Mouse (Mus musculus) ES-E14 (cell line): Measurements from ENCODE around the gene Gdf15.

ENCODE experiments used
- HCFC1 ChIP-seq: IDR thresholded peaks from 2 replicates; pipeline ENCODE4 v1.6.1; 2012; ENCODE audit warnings: low read length, inconsistent platforms, borderline replicate concordance; ENCODE audit not compliant: insufficient read depth
- MAFK ChIP-seq: IDR thresholded peaks from 2 replicates; pipeline ENCODE4 v1.6.1; 2014; ENCODE audit warnings: mild to moderate bottlenecking, low read depth, low read length, inconsistent platforms; ENCODE audit not compliant: insufficient read depth
- ZC3H11A ChIP-seq: IDR thresholded peaks from 2 replicates; pipeline ENCODE4 v1.6.1; 2012; ENCODE audit warnings: low read depth, mild to moderate bottlenecking, inconsistent platforms, low read length, borderline replicate concordance

GRCm38 (mm10) chr8:70601271-70601649 lies 31.0 kb downstream of the Gdf15 start:
- TF ChIP-seq MAFK (no peak), HCFC1 (no peak), ZC3H11A (no peak)
